Mouse (Mus musculus): ENCODE data around the gene Tbxas1. TPM values are rescaled to one million over a fixed set of nuclear protein-coding genes. Genes with fewer than 3 reads are reported as not detected.

The Tbxas1 gene
- polyA plus RNA-seq, 1 experiment from 2014 or later: 3.4 TPM

DNA sequence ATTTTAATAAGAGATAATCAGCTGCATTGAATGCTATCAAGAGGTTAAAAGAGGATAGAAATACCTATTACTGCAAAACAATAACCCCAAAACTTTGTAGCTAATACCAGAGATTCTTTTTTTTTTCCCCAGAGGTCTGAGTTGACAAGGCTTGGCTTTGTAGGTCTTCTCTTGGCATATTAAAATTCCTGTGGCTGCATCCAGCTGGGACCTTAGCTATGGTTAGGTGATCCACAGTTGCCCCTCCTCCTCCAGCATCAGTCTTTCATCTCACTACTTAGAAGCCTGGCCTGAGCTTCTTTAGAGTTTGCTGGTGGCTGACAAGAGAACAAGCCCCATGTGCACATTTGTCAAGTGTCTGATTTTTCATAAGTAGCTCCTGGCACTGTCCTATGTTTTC, 249.5 kb downstream of the Tbxas1 start:
- Histone ChIP-seq H3K4me3 (no peak overlapping the region), H3K27ac (no peak overlapping the region), H3K36me3 (no peaks in the 10 kb centered on the region), H3K4me1 (no peaks in the 10 kb centered on the region), H3K4me2 (no peak overlapping the region), H3K9me3 (no peaks in the 10 kb centered on the region; the same call in 1 of the 2 replicates), H3K9ac (no peak overlapping the region), H3K27me3 (no peaks in the 10 kb centered on the region)
- no peak for ATAC-seq (ENCODE audit: borderline replicate concordance, extremely low read depth, low FRiP score, low TSS enrichment)

DNA sequence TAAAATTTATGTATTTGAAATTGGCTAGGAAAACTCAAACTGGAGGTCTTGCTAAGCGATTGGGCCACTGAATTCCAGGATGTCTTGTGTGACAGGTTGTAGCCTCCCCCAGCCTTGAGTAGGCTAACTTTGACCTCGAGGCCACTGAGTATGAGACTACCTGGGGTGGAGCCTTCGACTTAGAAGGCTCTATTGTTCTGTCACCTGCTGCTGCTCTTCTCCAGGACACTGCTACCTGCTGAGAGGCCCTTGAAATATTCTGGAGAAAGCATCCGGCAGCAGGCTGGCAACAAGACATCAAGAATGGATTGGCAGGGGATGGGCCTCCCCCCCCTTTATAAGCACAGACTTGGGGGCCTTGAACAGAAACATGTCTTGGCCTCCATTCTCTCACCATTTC, 256.3 kb downstream of the Tbxas1 start:
- Histone ChIP-seq H3K9ac (no peak overlapping the region), H3K4me3 (no peak overlapping the region), H3K9me3 (no peaks in the 10 kb centered on the region; the same call in 1 of the 2 replicates), H3K4me1 (no peaks in the 10 kb centered on the region), H3K36me3 (peaks cover 12% of the 10 kb centered on the region; the same call in 1 of the 2 replicates), H3K4me2 (no peak overlapping the region), H3K27me3 (no peaks in the 10 kb centered on the region), H3K27ac (no peak overlapping the region)
- WGBS: 38% methylated on average over 4 of the region's 4 CpGs
- no peak for ATAC-seq (ENCODE audit: borderline replicate concordance, extremely low read depth, low FRiP score, low TSS enrichment)

- H3K4me1 ChIP-seq: no peaks in the 10 kb centered on the region
- 64% methylated on average over 5 of the region's 5 CpGs for WGBS
Observed at GRCm38 (mm10) chr6:39132556-39132955, 257.4 kb downstream of the Tbxas1 start.

More at GRCm38 (mm10) chr6:39132556-39132955, 257.4 kb downstream of the Tbxas1 start:
- Histone ChIP-seq H3K36me3 (peaks cover 12% of the 10 kb centered on the region; the same call in 1 of the 2 replicates), H3K27me3 (no peaks in the 10 kb centered on the region), H3K27ac (no peak overlapping the region), H3K4me2 (no peak overlapping the region), H3K9ac (no peak overlapping the region), H3K9me3 (no peaks in the 10 kb centered on the region; the same call in 1 of the 2 replicates), H3K4me3 (no peak overlapping the region)
- no peak for ATAC-seq (ENCODE audit: borderline replicate concordance, extremely low read depth, low FRiP score, low TSS enrichment)

Other genes starting within 250 kb of the Tbxas1 start
- gene Klrg2, start 238.2 kb upstream of the Tbxas1 start, polyA plus RNA-seq (2015; fragmentation: Nextera tagmentation; extraction: Ambion mirVana): 0.15 and 0.24 TPM in 2 replicates
- 1.0 and 1.4 TPM in 2 replicates for gene Clec2l, start 212.3 kb upstream of the Tbxas1 start, polyA plus RNA-seq (2015; fragmentation: Nextera tagmentation; extraction: Ambion mirVana)
- gene Hipk2, start 761 bp downstream of the Tbxas1 start, polyA plus RNA-seq (2015; fragmentation: Nextera tagmentation; extraction: Ambion mirVana): 18.0 and 21.8 TPM in 2 replicates
- gene Parp12, start 242.9 kb downstream of the Tbxas1 start, polyA plus RNA-seq (2015; fragmentation: Nextera tagmentation; extraction: Ambion mirVana): 9.5 and 10.2 TPM in 2 replicates